In genomic region chr3:98160330-98160729, GRCm38 (mm10) we compare ENCODE assay signal across 21 mouse cellular contexts. TPM values are rescaled to one million over a fixed set of nuclear protein-coding genes. Genes with fewer than 3 reads are reported as not detected.
"Had no signal": no experiment of that assay in that cellular context is flagged by ENCODE, and none has a peak within 500 bp of the region (broad histone marks: within the 10 kb centered on the region; RNA-seq: fewer than 3 reads in every experiment).

TSS of gene Adam30 (plus strand) at chr3:98160630.

- DNase-seq: lung, adult 18-20 months; lung, embryonic 14.5 days; lung, postnatal 10 days; midbrain, embryonic 14.5 days; right cerebral cortex, postnatal 14 days; thymus, adult 18-20 months; thymus, postnatal 14 days; thymus, postnatal 36 days had no signal

- H3K4me3 ChIP-seq: midbrain, embryonic 10.5 days; midbrain, embryonic 12.5 days; myocyte; neural tube, embryonic 13.5 days; neural tube, embryonic 15.5 days; stomach, embryonic 15.5 days had no signal

- H3K4me1 ChIP-seq: midbrain, embryonic 12.5 days; neural tube, embryonic 13.5 days; neural tube, embryonic 15.5 days; stomach, embryonic 15.5 days had no signal

- H3K27ac ChIP-seq: midbrain, embryonic 10.5 days; midbrain, embryonic 12.5 days; neural tube, embryonic 13.5 days; neural tube, embryonic 15.5 days; stomach, embryonic 15.5 days; stomach, postnatal 0 days had no signal

- H3K27me3 ChIP-seq: midbrain, embryonic 12.5 days; neural tube, embryonic 13.5 days; neural tube, embryonic 15.5 days; stomach, embryonic 15.5 days had no signal

- H3K36me3 ChIP-seq: midbrain, embryonic 10.5 days; midbrain, embryonic 12.5 days; neural tube, embryonic 13.5 days; neural tube, embryonic 15.5 days; stomach, embryonic 15.5 days had no signal

RNA-seq across cellular contexts. Expression of gene Adam30, which starts in this region (rescaled TPM):
- polyA plus RNA-seq: liver, embryonic 16.5 days; lung, embryonic 14.5 days; lung, embryonic 16.5 days; midbrain, embryonic 10.5 days; midbrain, embryonic 12.5 days; midbrain, embryonic 14.5 days; midbrain, embryonic 16.5 days; myocyte; neural tube, embryonic 11.5 days; neural tube, embryonic 13.5 days; neural tube, embryonic 15.5 days; spleen, adult 2 months; stomach, embryonic 15.5 days; stomach, postnatal 0 days; thymus, postnatal 0 days had no signal
